Mouse (Mus musculus) thymus, adult 2 months (tissue): ENCODE results near the gene Foxb1.

Source experiments
- CTCF ChIP-seq: fragments of 200-500 bp; IDR thresholded peaks from 2 replicates; pipeline ENCODE4 v1.5.1; 2012; ENCODE audit warnings: mild to moderate bottlenecking, control low read depth, low read length, moderate library complexity, borderline replicate concordance; ENCODE audit not compliant: control insufficient read depth, poor library complexity, insufficient read depth; ENCODE audit errors: extremely low read depth
- POLR2A ChIP-seq: fragments of 200-500 bp; IDR thresholded peaks from 2 replicates; pipeline ENCODE4 v1.6.1; 2012; ENCODE audit warnings: mild to moderate bottlenecking, low read length, control low read depth, moderate library complexity; ENCODE audit not compliant: control insufficient read depth, poor library complexity, insufficient read depth; ENCODE audit errors: extremely low read depth

DNA sequence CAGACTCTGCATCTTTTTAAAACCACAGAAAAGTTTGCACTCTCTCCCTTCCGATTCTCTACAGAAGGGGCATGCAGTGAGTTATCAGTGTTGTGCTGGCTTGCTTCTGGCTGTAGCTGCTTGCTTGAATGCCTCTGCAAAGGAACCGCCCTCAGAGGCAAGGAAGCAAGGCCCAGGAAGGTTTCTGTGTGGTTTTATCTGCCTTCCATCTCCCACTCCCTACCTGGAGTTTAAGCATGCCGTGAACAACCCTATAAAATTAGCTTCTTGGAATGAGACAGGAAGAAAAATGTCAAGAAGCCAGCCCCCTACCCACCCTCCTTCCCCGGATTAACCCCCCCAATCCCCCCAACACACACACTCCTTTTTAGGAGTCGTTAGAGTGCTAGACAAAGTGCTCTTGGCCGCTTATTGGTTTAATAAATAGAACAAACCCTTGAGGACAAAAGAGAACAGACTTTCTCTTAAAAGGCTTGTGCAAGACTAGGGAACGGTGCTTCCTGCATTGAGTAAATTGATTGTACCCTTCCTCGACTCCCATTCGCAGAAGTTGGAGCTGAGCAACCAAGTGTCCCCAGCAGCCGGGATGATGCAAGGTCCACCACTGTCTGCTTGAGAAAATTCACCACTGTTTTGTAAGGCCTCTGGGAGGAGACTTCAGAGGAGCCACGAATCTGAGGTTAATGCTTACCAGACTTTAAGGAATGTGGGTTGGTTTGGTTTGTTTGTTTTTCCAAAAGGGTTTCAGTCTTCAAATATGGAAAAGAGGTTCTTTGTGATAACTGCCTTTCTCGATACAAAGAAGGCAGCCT is 47.8 kb downstream of the Foxb1 start:
- no peak for TF ChIP-seq CTCF
- TF ChIP-seq POLR2A, result no peak
